Mouse (Mus musculus): ENCODE data around the gene Gm42715. TPM values are rescaled to one million over a fixed set of nuclear protein-coding genes. Genes with fewer than 3 reads are reported as not detected.
"Not testable (repeated sequence)": the region's sequence is repeated elsewhere in the genome, so short reads cannot be mapped to it uniquely, and the experiment has no call there.

Gene Gm42715
- polyA plus RNA-seq, 1 experiment from 2014 or later, result 17.6 TPM

- Histone ChIP-seq H3K36me3 (peaks cover 59% of the 10 kb centered on the region), H3K4me3 (peak within 1 kb of the TSS; percentile 97), H3K4me1 (replicated peaks) (peaks cover 44% of the 10 kb centered on the region), H3K4me2 (peak within 1 kb of the TSS; percentile 100), H3K27ac (peak within 1 kb of the TSS; percentile 94), H3K9ac (peak within 1 kb of the TSS; percentile 99), H3K9me3 (no peaks in the 10 kb centered on the region), H3K27me3 (no peaks in the 10 kb centered on the region)
- ATAC-seq (ENCODE audit: low FRiP score), result peak; percentile 78
- WGBS, result under 1% methylated on average over 56 of the region's 62 CpGs
These were observed 40.6 kb upstream of the Gm42715 start, which contains the start of gene Fbrs for GRCm38 (mm10) chr7:127478635-127479317. Fbrs (plus strand) TSS chr7:127479199.

- WGBS, result 5% methylated on average over 47 of the region's 48 CpGs
- no peak for ATAC-seq (ENCODE audit: low FRiP score)
- Histone ChIP-seq H3K4me1 (replicated peaks) (peaks cover 44% of the 10 kb centered on the region), H3K4me3 (peak overlapping the region; percentile 97), H3K27ac (peak overlapping the region; percentile 94), H3K27me3 (no peaks in the 10 kb centered on the region), H3K36me3 (peaks cover 59% of the 10 kb centered on the region), H3K9ac (peak overlapping the region; percentile 99), H3K4me2 (peak overlapping the region; percentile 100), H3K9me3 (no peaks in the 10 kb centered on the region)
These were observed 39.8 kb upstream of the Gm42715 start for GRCm38 (mm10) chr7:127479318-127480225.

GRCm38 (mm10) chr7:127480321-127480720, 39.1 kb upstream of the Gm42715 start:
- 82% methylated on average over 2 of the region's 2 CpGs for WGBS
- Histone ChIP-seq H3K27me3 (no peaks in the 10 kb centered on the region), H3K27ac (no peak overlapping the region), H3K9me3 (no peaks in the 10 kb centered on the region), H3K4me2 (peak overlapping the region; percentile 100), H3K4me3 (peak overlapping the region; percentile 97), H3K4me1 (replicated peaks) (peaks cover 44% of the 10 kb centered on the region), H3K36me3 (peaks cover 59% of the 10 kb centered on the region), H3K9ac (peak overlapping the region; percentile 99)
- no peak for ATAC-seq (ENCODE audit: low FRiP score)

- Histone ChIP-seq H3K9me3 (no peaks in the 10 kb centered on the region), H3K9ac (no peak overlapping the region), H3K27ac (no peak overlapping the region), H3K27me3 (no peaks in the 10 kb centered on the region), H3K4me3 (no peak overlapping the region), H3K4me1 (replicated peaks) (peaks cover 24% of the 10 kb centered on the region), H3K4me2 (no peak overlapping the region), H3K36me3 (peaks cover 94% of the 10 kb centered on the region)
- no peak for ATAC-seq (ENCODE audit: low FRiP score)
- WGBS, result 74% methylated on average over 5 of the region's 5 CpGs
These were observed 34.0 kb upstream of the Gm42715 start for GRCm38 (mm10) chr7:127485416-127485815.

- H3K9ac ChIP-seq; H3K4me1 ChIP-seq (replicated peaks); H3K4me2 ChIP-seq; H3K9me3 ChIP-seq; H3K27me3 ChIP-seq; ATAC-seq (ENCODE audit: low FRiP score); H3K4me3 ChIP-seq; H3K27ac ChIP-seq: not testable (repeated sequence)
- peaks cover 93% of the 10 kb centered on the region for H3K36me3 ChIP-seq
- 86% methylated on average over 5 of the region's 5 CpGs for WGBS
These were observed 31.0 kb upstream of the Gm42715 start for GRCm38 (mm10) chr7:127488364-127488763.

GRCm38 (mm10) chr7:127489982-127490381, 29.4 kb upstream of the Gm42715 start:
- over 99% methylated on average over 7 of the region's 7 CpGs for WGBS
- no peak overlapping the region for H3K27ac ChIP-seq
- H3K4me3 ChIP-seq, result no peak overlapping the region
- no peak overlapping the region for H3K9ac ChIP-seq
- no peak for ATAC-seq (ENCODE audit: low FRiP score)
- H3K27me3 ChIP-seq, result no peaks in the 10 kb centered on the region
- H3K9me3 ChIP-seq, result no peaks in the 10 kb centered on the region
- H3K4me1 ChIP-seq (replicated peaks), result no peaks in the 10 kb centered on the region
- H3K4me2 ChIP-seq, result no peak overlapping the region
- H3K36me3 ChIP-seq, result peaks cover 77% of the 10 kb centered on the region

- Histone ChIP-seq H3K4me1 (replicated peaks) (no peaks in the 10 kb centered on the region), H3K9ac (no peak overlapping the region), H3K27me3 (no peaks in the 10 kb centered on the region), H3K4me3 (no peak overlapping the region), H3K9me3 (no peaks in the 10 kb centered on the region), H3K4me2 (no peak overlapping the region), H3K27ac (no peak overlapping the region), H3K36me3 (peaks cover 58% of the 10 kb centered on the region)
- no peak for ATAC-seq (ENCODE audit: low FRiP score)
- WGBS, result 95% methylated on average over 3 of the region's 3 CpGs
These were observed 27.5 kb upstream of the Gm42715 start for GRCm38 (mm10) chr7:127491846-127492245.

GRCm38 (mm10) chr7:127494648-127495047, 24.7 kb upstream of the Gm42715 start:
- no peaks in the 10 kb centered on the region for H3K4me1 ChIP-seq (replicated peaks)
- ATAC-seq (ENCODE audit: low FRiP score), result no peak
- no peaks in the 10 kb centered on the region for H3K27me3 ChIP-seq
- H3K9me3 ChIP-seq, result no peaks in the 10 kb centered on the region
- H3K27ac ChIP-seq, result no peak overlapping the region
- H3K9ac ChIP-seq, result no peak overlapping the region
- no peak overlapping the region for H3K4me2 ChIP-seq
- H3K36me3 ChIP-seq, result peaks cover 33% of the 10 kb centered on the region
- no peak overlapping the region for H3K4me3 ChIP-seq

GRCm38 (mm10) chr7:127497382-127497781, 22.0 kb upstream of the Gm42715 start:
- no peak for ATAC-seq (ENCODE audit: low FRiP score)
- Histone ChIP-seq H3K9ac (no peak overlapping the region), H3K27ac (no peak overlapping the region), H3K4me3 (no peak overlapping the region), H3K4me2 (no peak overlapping the region), H3K36me3 (peaks cover 5% of the 10 kb centered on the region), H3K9me3 (no peaks in the 10 kb centered on the region), H3K27me3 (no peaks in the 10 kb centered on the region), H3K4me1 (replicated peaks) (no peaks in the 10 kb centered on the region)
- 90% methylated on average over 2 of the region's 2 CpGs for WGBS

- Histone ChIP-seq H3K27ac (no peak overlapping the region), H3K27me3 (no peaks in the 10 kb centered on the region), H3K9me3 (no peaks in the 10 kb centered on the region), H3K36me3 (no peaks in the 10 kb centered on the region), H3K4me2 (no peak overlapping the region), H3K4me3 (no peak overlapping the region), H3K4me1 (replicated peaks) (no peaks in the 10 kb centered on the region), H3K9ac (no peak overlapping the region)
- no peak for ATAC-seq (ENCODE audit: low FRiP score)
- WGBS, result 38% methylated on average over 3 of the region's 3 CpGs
These were observed 21.0 kb upstream of the Gm42715 start for GRCm38 (mm10) chr7:127498407-127498806.

GRCm38 (mm10) chr7:127508291-127508690, 11.1 kb upstream of the Gm42715 start:
- no peaks in the 10 kb centered on the region for H3K36me3 ChIP-seq
- H3K27ac ChIP-seq, result no peak overlapping the region

GRCm38 (mm10) chr7:127509830-127510229, 9.6 kb upstream of the Gm42715 start:
- not testable (repeated sequence) for ATAC-seq (ENCODE audit: low FRiP score); H3K36me3 ChIP-seq; H3K9ac ChIP-seq; H3K4me3 ChIP-seq; H3K27ac ChIP-seq; H3K27me3 ChIP-seq; H3K4me2 ChIP-seq; H3K9me3 ChIP-seq
- 91% methylated on average over 4 of the region's 4 CpGs for WGBS
- H3K4me1 ChIP-seq (replicated peaks), result peaks cover 23% of the 10 kb centered on the region

More at GRCm38 (mm10) chr7:127508291-127508690, 11.1 kb upstream of the Gm42715 start:
- Histone ChIP-seq H3K9me3 (no peaks in the 10 kb centered on the region), H3K4me2 (no peak overlapping the region), H3K4me3 (no peak overlapping the region), H3K27me3 (no peaks in the 10 kb centered on the region), H3K4me1 (replicated peaks) (peaks cover 11% of the 10 kb centered on the region), H3K9ac (no peak overlapping the region)
- WGBS, result 94% methylated on average over 3 of the region's 3 CpGs
- ATAC-seq (ENCODE audit: low FRiP score), result no peak
